Mouse (Mus musculus) intestine, embryonic 14.5 days (tissue): Measurements from ENCODE around the gene Arfgef2. TPM values are rescaled to one million over a fixed set of nuclear protein-coding genes. Genes with fewer than 3 reads are reported as not detected.

Experiments used
- ATAC-seq: fragments of 200-750 bp; cut with Nextera tagmentation; replicated peaks from 2 replicates; pipeline ENCODE4 v1.8.0; 2017; ENCODE audit warnings: low read depth, moderate number of reproducible peaks, moderate TSS enrichment, moderate library complexity; ENCODE audit not compliant: low FRiP score, low TSS enrichment
- DNase-seq: peaks from one replicate; pipeline ENCODE4 v3.0.0-alpha.2; 2018; ENCODE audit warnings: low spot score
- H3K27ac ChIP-seq: fragments of 300-500 bp; sonication (generic); 2 replicates; pipeline ENCODE4 v1.5.1; 2014; ENCODE audit warnings: low read depth, mild to moderate bottlenecking, control low read depth
- H3K27me3 ChIP-seq: fragments of 300-500 bp; sonication (generic); replicated peaks from 2 replicates; pipeline ENCODE4 v1.6.1; 2014; ENCODE audit warnings: low read length, control low read depth; ENCODE audit not compliant: control insufficient read depth, insufficient read depth
- H3K36me3 ChIP-seq: fragments of 300-500 bp; sonication (generic); 2 replicates; pipeline ENCODE4 v1.6.1; 2014; ENCODE audit warnings: low read length, control low read depth; ENCODE audit not compliant: control insufficient read depth, insufficient read depth
- H3K4me1 ChIP-seq: fragments of 300-500 bp; sonication (generic); replicated peaks from 2 replicates; pipeline ENCODE4 v1.6.1; 2014; ENCODE audit warnings: low read length, control low read depth, mixed read lengths; ENCODE audit not compliant: control insufficient read depth, insufficient read depth
- H3K4me2 ChIP-seq: fragments of 300-500 bp; sonication (generic); 2 replicates; pipeline ENCODE4 v1.6.1; 2014; ENCODE audit warnings: low read length
- H3K4me3 ChIP-seq: fragments of 300-500 bp; sonication (generic); 2 replicates; pipeline ENCODE4 v1.5.1; 2014; ENCODE audit warnings: low read depth, low read length, control low read depth, mixed read lengths
- H3K9ac ChIP-seq: fragments of 300-500 bp; sonication (generic); 2 replicates; pipeline ENCODE4 v1.6.1; 2014; ENCODE audit warnings: mild to moderate bottlenecking, low read length
- H3K9me3 ChIP-seq: fragments of 300-500 bp; sonication (generic); 2 replicates; pipeline ENCODE4 v1.6.1; 2016; ENCODE audit warnings: low read length, control low read depth; ENCODE audit not compliant: control insufficient read depth
- WGBS: fragments of 180-500 bp; shearing (Covaris S2); extraction: QIAGEN DNeasy Blood & Tissue Kit; methylation state at CpG from one replicate; pipeline ENCODE4 v1.1.7; 2014; 5-methylcytosine and 5-hydroxymethylcytosine counted together
- polyA plus RNA-seq: library from polyadenylated mRNA; unstranded; fragments of >200 nt; fragmentation: Nextera tagmentation; extraction: Ambion mirVana; gene quantifications from 2 replicates; pipeline ENCODE4 v1.2.1, GENCODE M21; 2014

The Arfgef2 gene
- 8.1 and 9.3 TPM in 2 replicates for polyA plus RNA-seq

- peak within 1 kb of the TSS; percentile 73 for H3K9ac ChIP-seq
- WGBS: under 1% methylated on average over 56 of the region's 76 CpGs
These were observed at the start of gene Arfgef2 for GRCm38 (mm10) chr2:166805250-166806172. Gene Arfgef2 (plus strand): TSS chr2:166805588.

DNA sequence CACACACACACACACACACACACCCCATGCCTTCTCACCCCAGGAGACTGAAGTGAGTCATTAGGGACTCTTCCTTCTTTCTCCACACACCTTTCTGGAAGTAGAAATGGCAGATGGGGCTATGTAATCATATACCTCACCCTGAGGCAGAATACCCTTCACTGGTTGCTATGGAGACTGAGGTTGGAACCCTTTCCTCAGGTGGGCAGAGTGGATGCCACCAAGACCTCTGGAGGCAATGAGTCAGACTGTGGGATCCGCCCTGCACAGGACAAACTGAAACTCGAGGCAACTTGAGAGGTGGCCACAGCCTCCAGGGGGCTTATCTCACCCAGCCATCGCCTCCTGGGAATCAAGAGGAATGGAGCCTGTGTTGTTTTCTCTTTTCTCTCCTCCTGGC lies 47.4 kb upstream of the Arfgef2 start:
- Histone ChIP-seq H3K9ac (no peak overlapping the region), H3K9me3 (no peaks in the 10 kb centered on the region), H3K27ac (no peak overlapping the region), H3K4me2 (no peak overlapping the region), H3K4me1 (no peaks in the 10 kb centered on the region), H3K4me3 (no peak overlapping the region), H3K36me3 (no peaks in the 10 kb centered on the region), H3K27me3 (no peaks in the 10 kb centered on the region)
- WGBS: 21% methylated on average over 3 of the region's 3 CpGs
- DNase-seq (no peak), ATAC-seq (no peak)

More at GRCm38 (mm10) chr2:166805250-166806172, at the start of gene Arfgef2:
- DNase-seq (peak; percentile 93), ATAC-seq (peak; percentile 90)
- H3K27ac ChIP-seq: peak within 1 kb of the TSS; percentile 78
- H3K9me3 ChIP-seq: no peaks in the 10 kb centered on the region
- no peaks in the 10 kb centered on the region; the same call in 1 of the 2 replicates for H3K4me1 ChIP-seq
- H3K27me3 ChIP-seq: no peaks in the 10 kb centered on the region
- H3K4me2 ChIP-seq: peak within 1 kb of the TSS; percentile 88
- H3K36me3 ChIP-seq: no peaks in the 10 kb centered on the region
- H3K4me3 ChIP-seq: peak within 1 kb of the TSS; percentile 85

GRCm38 (mm10) chr2:166764051-166764450 lies 41.3 kb upstream of the Arfgef2 start:
- Histone ChIP-seq H3K9me3 (no peaks in the 10 kb centered on the region), H3K27ac (no peak overlapping the region), H3K4me3 (no peak overlapping the region), H3K9ac (no peak overlapping the region), H3K36me3 (no peaks in the 10 kb centered on the region), H3K4me2 (no peak overlapping the region), H3K27me3 (no peaks in the 10 kb centered on the region), H3K4me1 (no peaks in the 10 kb centered on the region)
- WGBS: 54% methylated on average over 5 of the region's 5 CpGs
- ATAC-seq: no peak
- DNase-seq: no peak

DNA sequence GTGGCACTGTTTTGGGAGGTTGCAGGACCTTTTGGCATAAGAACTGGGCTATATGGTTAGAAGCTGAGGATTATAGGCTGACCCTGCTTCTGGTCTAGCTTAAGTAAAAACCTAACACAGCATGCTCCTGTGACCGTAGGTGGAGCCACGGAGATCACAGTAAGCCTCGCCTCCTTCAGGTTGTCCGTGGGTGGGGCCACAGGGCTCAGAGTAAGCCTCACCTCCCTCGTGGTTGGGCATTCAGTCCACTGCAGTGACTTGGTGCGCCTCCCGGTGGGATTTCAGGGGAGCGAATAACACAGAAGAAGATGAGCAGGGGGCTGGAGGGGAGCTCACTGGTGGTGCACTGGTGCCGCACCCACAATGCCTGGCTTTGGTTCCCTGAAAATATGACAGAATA lies 37.8 kb upstream of the Arfgef2 start:
- WGBS: 73% methylated on average over 9 of the region's 9 CpGs
- H3K9me3 ChIP-seq: no peaks in the 10 kb centered on the region
- DNase-seq (no peak), ATAC-seq (no peak)
- no peak overlapping the region for H3K4me2 ChIP-seq
- no peak overlapping the region for H3K27ac ChIP-seq
- no peak overlapping the region for H3K4me3 ChIP-seq
- no peaks in the 10 kb centered on the region for H3K4me1 ChIP-seq
- no peak overlapping the region for H3K9ac ChIP-seq
- no peaks in the 10 kb centered on the region for H3K36me3 ChIP-seq
- H3K27me3 ChIP-seq: no peaks in the 10 kb centered on the region

- Histone ChIP-seq H3K27me3 (no peaks in the 10 kb centered on the region), H3K36me3 (no peaks in the 10 kb centered on the region), H3K27ac (no peak overlapping the region), H3K9ac (no peak overlapping the region), H3K4me2 (no peak overlapping the region), H3K4me1 (no peaks in the 10 kb centered on the region), H3K4me3 (no peak overlapping the region), H3K9me3 (no peaks in the 10 kb centered on the region)
- 53% methylated on average over 11 of the region's 11 CpGs for WGBS
- no peak for DNase-seq
- ATAC-seq: no peak
These were observed 34.0 kb upstream of the Arfgef2 start for GRCm38 (mm10) chr2:166771396-166771795.

DNA sequence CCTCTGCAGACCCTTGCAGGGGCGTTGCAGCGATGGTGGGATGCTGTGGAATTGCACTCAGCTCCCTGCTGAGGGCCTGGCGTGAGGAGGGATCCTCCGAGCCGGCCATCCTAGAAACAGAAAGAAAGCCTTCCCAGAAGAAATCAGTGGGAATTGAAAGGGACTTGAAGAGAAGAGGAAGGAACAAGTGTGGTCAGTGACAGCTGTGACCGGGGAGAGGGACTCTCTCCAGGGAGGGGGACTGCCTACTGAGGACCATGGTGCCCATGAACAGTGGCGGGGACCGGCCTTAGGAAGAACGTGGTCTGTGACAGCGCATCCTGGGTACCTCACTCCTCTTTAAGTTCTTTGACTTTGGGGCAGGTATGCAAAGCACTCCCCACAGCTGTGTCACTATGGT lies 31.8 kb upstream of the Arfgef2 start:
- ATAC-seq: no peak
- Histone ChIP-seq H3K4me1 (no peaks in the 10 kb centered on the region), H3K9me3 (no peaks in the 10 kb centered on the region), H3K27me3 (no peaks in the 10 kb centered on the region), H3K9ac (no peak overlapping the region), H3K4me2 (no peak overlapping the region), H3K36me3 (no peaks in the 10 kb centered on the region), H3K27ac (no peak overlapping the region), H3K4me3 (no peak overlapping the region)
- 78% methylated on average over 10 of the region's 10 CpGs for WGBS
- no peak for DNase-seq

DNA sequence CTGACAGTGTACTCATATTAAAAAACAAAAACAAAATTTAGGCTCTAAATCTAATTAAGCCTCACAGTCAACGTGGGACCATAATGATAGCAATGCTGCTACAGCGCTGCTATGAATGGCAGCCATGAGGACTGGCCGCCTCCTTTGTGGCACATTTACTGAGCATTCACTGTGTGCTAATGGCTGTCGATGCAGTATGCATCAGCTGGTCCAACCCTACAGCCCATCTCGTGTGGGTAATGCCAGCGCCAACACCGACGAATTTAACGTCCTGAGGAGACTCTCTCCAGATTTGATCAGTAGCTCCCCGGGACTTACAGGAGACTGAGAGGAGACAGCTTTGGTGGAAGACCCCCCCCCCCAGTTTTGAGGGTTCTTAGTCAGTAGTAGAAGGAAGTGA lies 31.1 kb upstream of the Arfgef2 start:
- no peak overlapping the region for H3K9ac ChIP-seq
- ATAC-seq: no peak
- WGBS: 89% methylated on average over 10 of the region's 10 CpGs
- H3K9me3 ChIP-seq: no peaks in the 10 kb centered on the region
- no peaks in the 10 kb centered on the region for H3K4me1 ChIP-seq
- H3K27me3 ChIP-seq: no peaks in the 10 kb centered on the region
- H3K4me3 ChIP-seq: no peak overlapping the region
- H3K27ac ChIP-seq: no peak overlapping the region
- no peaks in the 10 kb centered on the region for H3K36me3 ChIP-seq
- no peak for DNase-seq
- H3K4me2 ChIP-seq: no peak overlapping the region

DNA sequence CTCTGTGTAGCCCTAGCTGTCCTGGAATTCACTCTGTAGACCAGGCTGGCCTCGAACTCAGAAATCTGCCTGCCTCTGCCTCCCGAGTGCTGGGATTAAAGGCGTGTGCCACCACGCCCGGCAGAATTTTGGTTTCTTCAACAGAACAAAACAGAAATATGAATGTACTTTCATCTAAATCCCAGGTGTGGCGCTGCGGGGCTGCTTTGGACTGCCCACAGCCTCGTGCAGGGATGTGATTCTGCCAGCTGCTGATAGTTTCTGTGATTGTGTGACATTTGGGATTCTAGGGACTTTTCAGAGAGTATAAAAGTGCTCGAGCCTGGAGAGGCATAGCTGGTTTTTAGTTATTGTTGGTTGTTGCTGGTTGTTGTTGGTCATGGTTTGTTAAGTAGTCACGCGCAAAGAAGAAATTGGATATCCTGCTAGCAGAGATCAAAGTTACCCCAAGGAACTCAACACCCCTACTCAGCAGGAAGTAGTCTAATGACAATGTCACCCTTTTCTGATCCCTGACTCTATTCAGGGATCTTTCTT lies 30.0 kb upstream of the Arfgef2 start:
- H3K4me2 ChIP-seq: no peak overlapping the region
- H3K27ac ChIP-seq: no peak overlapping the region
- ATAC-seq (no peak), DNase-seq (no peak)
- no peak overlapping the region for H3K4me3 ChIP-seq
- no peaks in the 10 kb centered on the region for H3K9me3 ChIP-seq
- no peaks in the 10 kb centered on the region for H3K27me3 ChIP-seq
- 74% methylated on average over 11 of the region's 11 CpGs for WGBS
- no peak overlapping the region for H3K9ac ChIP-seq
- H3K4me1 ChIP-seq: no peaks in the 10 kb centered on the region
- H3K36me3 ChIP-seq: no peaks in the 10 kb centered on the region
